Mouse (Mus musculus): ENCODE measurements around the gene Rph3a. TPM values are rescaled to one million over a fixed set of nuclear protein-coding genes. Genes with fewer than 3 reads are reported as not detected.
"Not testable (repeated sequence)": the region's sequence is repeated elsewhere in the genome, so short reads cannot be mapped to it uniquely, and the experiment has no call there.

Rph3a gene
- polyA plus RNA-seq, 1 experiment from 2014 or later: 0.10 TPM

DNA sequence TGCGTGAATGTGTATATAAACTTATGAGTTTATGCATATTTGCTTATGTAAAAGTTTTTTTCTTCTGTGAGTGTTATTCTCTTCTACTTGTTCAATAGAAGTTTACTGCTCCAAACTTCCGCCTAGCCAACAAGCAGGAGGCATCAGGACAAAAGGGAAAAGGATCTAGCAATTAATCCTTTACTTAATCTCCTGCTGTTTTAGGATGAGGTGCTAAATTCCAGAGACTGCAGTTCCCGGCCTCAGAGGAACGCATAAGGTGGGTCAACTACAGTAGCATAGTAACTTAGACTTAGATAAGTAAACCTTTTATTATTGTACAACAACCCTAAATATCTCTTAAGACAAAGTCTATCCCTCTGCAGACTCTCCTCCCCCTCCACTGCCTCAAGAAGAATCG, 75.9 kb downstream of the Rph3a start:
- Histone ChIP-seq H3K9ac (ENCODE audit: low read length) (no peak overlapping the region), H3K4me3 (ENCODE audit: low read length) (no peak overlapping the region), H3K27ac (ENCODE audit: low read length) (no peak overlapping the region), H3K4me2 (ENCODE audit: low read depth, low read length) (no peak overlapping the region), H3K36me3 (ENCODE audit: control insufficient read depth, insufficient read depth, low read length) (no peaks in the 10 kb centered on the region), H3K27me3 (ENCODE audit: control insufficient read depth, insufficient read depth, low read depth, low read length) (no peaks in the 10 kb centered on the region), H3K4me1 (replicated peaks; ENCODE audit: control insufficient read depth, insufficient read depth, low read length) (no peaks in the 10 kb centered on the region), H3K9me3 (ENCODE audit: control insufficient read depth, low read length) (no peaks in the 10 kb centered on the region)
- no peak for ATAC-seq (ENCODE audit: low read depth)
- 20% methylated on average over 5 of the region's 5 CpGs for WGBS

DNA sequence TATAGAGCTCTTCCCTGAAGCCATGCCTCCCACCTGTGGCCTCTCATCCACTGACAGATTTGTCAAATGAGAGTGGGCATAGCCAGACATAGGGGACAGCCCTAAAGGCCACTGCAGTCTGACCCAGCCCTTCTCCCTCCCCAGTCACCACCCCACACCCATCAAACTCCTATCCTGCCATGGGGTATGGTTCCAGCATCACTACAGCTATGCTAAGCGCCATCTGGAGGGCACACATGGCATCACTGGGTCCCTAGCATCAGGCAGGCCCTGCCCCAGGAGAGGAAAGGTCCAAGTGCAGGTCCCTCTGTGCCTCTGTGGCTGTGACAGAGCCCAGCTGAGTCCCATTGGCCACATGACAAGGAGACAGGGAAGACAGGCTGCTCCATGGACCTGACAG, 82.9 kb downstream of the Rph3a start:
- Histone ChIP-seq H3K4me2 (ENCODE audit: low read depth, low read length) (no peak overlapping the region), H3K9ac (ENCODE audit: low read length) (no peak overlapping the region), H3K9me3 (ENCODE audit: control insufficient read depth, low read length) (no peaks in the 10 kb centered on the region), H3K27me3 (ENCODE audit: control insufficient read depth, insufficient read depth, low read depth, low read length) (no peaks in the 10 kb centered on the region), H3K36me3 (ENCODE audit: control insufficient read depth, insufficient read depth, low read length) (no peaks in the 10 kb centered on the region), H3K4me1 (replicated peaks; ENCODE audit: control insufficient read depth, insufficient read depth, low read length) (no peaks in the 10 kb centered on the region), H3K27ac (ENCODE audit: low read length) (no peak overlapping the region), H3K4me3 (ENCODE audit: low read length) (no peak overlapping the region)
- no peak for ATAC-seq (ENCODE audit: low read depth)
- WGBS: 10% methylated on average over 1 of the region's 1 CpGs

DNA sequence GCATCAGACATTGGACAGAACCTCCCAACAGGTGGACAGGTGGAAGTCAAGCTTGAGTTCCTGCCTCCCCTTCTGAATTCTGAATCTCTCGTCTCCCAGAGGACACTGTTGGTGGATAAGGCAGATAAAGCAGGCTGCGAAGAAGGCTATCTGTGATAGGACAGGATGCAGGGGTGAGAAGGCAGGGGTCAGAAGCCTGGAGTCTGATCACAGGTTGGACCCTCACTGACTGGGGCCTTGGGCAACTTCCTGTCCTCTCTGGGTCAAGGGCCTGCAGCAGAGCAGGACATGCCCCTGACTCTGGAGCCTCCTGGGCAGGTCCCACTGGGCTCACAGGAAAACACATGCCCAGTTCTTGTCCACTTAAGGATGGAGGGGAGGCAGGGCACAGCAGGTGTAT, 83.6 kb downstream of the Rph3a start:
- not testable (repeated sequence) for ATAC-seq (ENCODE audit: low read depth); H3K27ac ChIP-seq (ENCODE audit: low read length)

DNA sequence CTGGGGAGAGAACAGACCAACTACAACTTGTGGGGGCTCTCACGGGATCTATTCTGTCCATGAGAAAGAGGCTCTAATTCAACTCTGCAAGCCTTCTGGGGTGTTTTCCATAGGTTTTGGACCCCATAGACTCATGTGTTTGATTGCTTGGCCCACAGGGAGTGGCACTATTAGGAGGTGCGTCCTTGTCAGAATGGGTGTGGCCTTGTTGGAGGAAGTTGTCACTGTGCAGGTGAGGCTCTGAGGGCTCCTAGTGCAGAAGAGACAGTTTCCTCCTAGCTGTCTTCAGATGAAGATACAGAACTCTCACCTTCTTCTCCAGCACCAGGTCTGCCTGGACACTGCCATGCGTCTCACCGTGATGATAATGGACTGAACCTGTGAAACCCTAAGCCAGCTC, 85.4 kb downstream of the Rph3a start:
- H3K27ac ChIP-seq (ENCODE audit: low read length); H3K9me3 ChIP-seq (ENCODE audit: control insufficient read depth, low read length); H3K4me2 ChIP-seq (ENCODE audit: low read depth, low read length); H3K4me3 ChIP-seq (ENCODE audit: low read length); H3K9ac ChIP-seq (ENCODE audit: low read length); ATAC-seq (ENCODE audit: low read depth); H3K4me1 ChIP-seq (replicated peaks; ENCODE audit: control insufficient read depth, insufficient read depth, low read length); H3K27me3 ChIP-seq (ENCODE audit: control insufficient read depth, insufficient read depth, low read depth, low read length); H3K36me3 ChIP-seq (ENCODE audit: control insufficient read depth, insufficient read depth, low read length): not testable (repeated sequence)
- 69% methylated on average over 4 of the region's 4 CpGs for WGBS

More for the DNA sequence above, 83.6 kb downstream of the Rph3a start:
- not testable (repeated sequence) for H3K4me2 ChIP-seq (ENCODE audit: low read depth, low read length); H3K36me3 ChIP-seq (ENCODE audit: control insufficient read depth, insufficient read depth, low read length); H3K4me1 ChIP-seq (replicated peaks; ENCODE audit: control insufficient read depth, insufficient read depth, low read length); H3K9ac ChIP-seq (ENCODE audit: low read length); H3K27me3 ChIP-seq (ENCODE audit: control insufficient read depth, insufficient read depth, low read depth, low read length); H3K4me3 ChIP-seq (ENCODE audit: low read length); H3K9me3 ChIP-seq (ENCODE audit: control insufficient read depth, low read length)
- WGBS: 37% methylated on average over 2 of the region's 2 CpGs

DNA sequence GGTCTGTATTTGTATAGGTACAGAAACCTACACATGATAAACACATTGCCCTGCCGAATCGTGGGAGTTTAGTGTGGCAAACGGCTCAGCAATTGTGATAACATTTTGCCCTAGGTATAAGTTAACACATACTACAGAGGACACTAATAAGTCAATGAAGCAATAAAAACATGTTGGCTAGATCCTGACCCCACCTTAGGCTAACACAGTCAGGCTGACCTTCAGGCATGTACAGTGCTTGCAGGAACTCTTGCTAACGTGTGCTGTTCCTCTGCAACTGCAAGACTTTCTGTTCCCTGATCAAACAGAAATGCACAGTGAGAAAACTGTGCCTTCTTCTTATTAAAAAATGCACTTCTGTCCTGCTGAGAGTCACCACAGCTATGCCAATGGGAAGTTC, 85.9 kb downstream of the Rph3a start:
- H3K4me1 ChIP-seq (replicated peaks; ENCODE audit: control insufficient read depth, insufficient read depth, low read length): no peaks in the 10 kb centered on the region
- H3K27ac ChIP-seq (ENCODE audit: low read length): no peak overlapping the region
- no peak overlapping the region for H3K4me3 ChIP-seq (ENCODE audit: low read length)
- 56% methylated on average over 4 of the region's 4 CpGs for WGBS
- no peak overlapping the region for H3K4me2 ChIP-seq (ENCODE audit: low read depth, low read length)
- no peaks in the 10 kb centered on the region for H3K36me3 ChIP-seq (ENCODE audit: control insufficient read depth, insufficient read depth, low read length)
- H3K9ac ChIP-seq (ENCODE audit: low read length): no peak overlapping the region
- H3K9me3 ChIP-seq (ENCODE audit: control insufficient read depth, low read length): no peaks in the 10 kb centered on the region
- H3K27me3 ChIP-seq (ENCODE audit: control insufficient read depth, insufficient read depth, low read depth, low read length): no peaks in the 10 kb centered on the region
- no peak for ATAC-seq (ENCODE audit: low read depth)

DNA sequence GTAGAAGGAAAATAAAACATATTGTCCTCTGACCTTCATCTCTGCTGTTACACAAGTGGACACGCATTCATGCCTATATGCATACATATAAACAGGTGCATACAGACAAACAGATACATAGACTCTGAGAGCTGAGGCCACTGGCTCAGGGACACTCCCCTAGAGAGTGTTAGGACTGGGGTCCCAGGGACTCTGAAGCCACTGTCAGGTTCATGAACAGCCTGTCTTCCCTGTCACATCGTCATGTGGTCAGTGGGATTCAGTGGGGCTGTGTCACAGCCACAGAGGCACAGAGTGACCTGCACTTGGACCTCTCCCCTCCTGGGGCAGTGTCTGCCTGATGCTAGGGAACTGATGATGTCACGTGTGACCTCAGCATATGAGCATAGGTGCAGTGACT, 89.6 kb downstream of the Rph3a start:
- 71% methylated on average over 3 of the region's 3 CpGs for WGBS
- Histone ChIP-seq H3K4me1 (replicated peaks; ENCODE audit: control insufficient read depth, insufficient read depth, low read length) (no peaks in the 10 kb centered on the region), H3K27me3 (ENCODE audit: control insufficient read depth, insufficient read depth, low read depth, low read length) (no peaks in the 10 kb centered on the region), H3K9ac (ENCODE audit: low read length) (no peak overlapping the region), H3K4me2 (ENCODE audit: low read depth, low read length) (no peak overlapping the region), H3K9me3 (ENCODE audit: control insufficient read depth, low read length) (no peaks in the 10 kb centered on the region), H3K4me3 (ENCODE audit: low read length) (no peak overlapping the region), H3K36me3 (ENCODE audit: control insufficient read depth, insufficient read depth, low read length) (no peaks in the 10 kb centered on the region), H3K27ac (ENCODE audit: low read length) (no peak overlapping the region)
- ATAC-seq (ENCODE audit: low read depth): no peak

DNA sequence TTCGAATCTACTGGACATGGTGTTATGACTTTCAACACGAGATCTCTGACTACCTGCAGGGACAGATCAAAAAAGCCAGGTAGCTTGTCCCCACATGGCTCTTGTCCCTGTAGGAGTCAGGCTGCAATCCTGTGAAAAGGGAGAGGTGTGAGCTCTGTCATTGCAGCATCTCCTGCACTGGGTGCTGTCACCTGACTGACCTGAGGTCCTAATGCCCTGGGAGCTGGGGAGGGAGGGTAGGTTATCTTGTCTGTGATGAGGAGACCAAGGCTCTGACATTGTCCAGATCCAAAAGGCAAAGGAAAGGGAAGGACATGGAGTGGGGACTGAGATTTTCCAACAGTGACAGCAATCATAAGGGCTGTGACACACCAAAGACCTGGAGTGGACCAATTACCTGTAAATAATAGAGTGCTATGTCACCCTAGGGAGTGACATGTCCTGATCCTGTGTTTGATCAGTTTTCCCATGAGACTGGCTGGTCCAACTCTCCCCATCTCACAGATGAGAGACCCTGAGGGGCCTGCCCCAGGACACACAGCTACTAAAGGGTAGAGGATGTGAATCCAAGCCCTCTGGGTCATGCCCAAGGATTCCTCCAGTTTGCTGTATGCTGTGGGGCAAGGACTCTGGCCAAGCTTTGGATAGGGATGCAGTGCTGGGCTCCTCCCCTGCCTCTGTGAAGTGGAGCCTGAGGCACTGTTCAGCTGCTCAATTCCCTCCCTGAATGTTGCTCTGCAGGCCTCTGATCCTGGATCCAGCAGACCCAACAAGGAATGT, 90.5 kb downstream of the Rph3a start:
- H3K27ac ChIP-seq (ENCODE audit: low read length); H3K9me3 ChIP-seq (ENCODE audit: control insufficient read depth, low read length); H3K4me2 ChIP-seq (ENCODE audit: low read depth, low read length); H3K27me3 ChIP-seq (ENCODE audit: control insufficient read depth, insufficient read depth, low read depth, low read length); ATAC-seq (ENCODE audit: low read depth); H3K9ac ChIP-seq (ENCODE audit: low read length); H3K4me1 ChIP-seq (replicated peaks; ENCODE audit: control insufficient read depth, insufficient read depth, low read length); H3K36me3 ChIP-seq (ENCODE audit: control insufficient read depth, insufficient read depth, low read length); H3K4me3 ChIP-seq (ENCODE audit: low read length): not testable (repeated sequence)
- WGBS: 48% methylated on average over 2 of the region's 2 CpGs

DNA sequence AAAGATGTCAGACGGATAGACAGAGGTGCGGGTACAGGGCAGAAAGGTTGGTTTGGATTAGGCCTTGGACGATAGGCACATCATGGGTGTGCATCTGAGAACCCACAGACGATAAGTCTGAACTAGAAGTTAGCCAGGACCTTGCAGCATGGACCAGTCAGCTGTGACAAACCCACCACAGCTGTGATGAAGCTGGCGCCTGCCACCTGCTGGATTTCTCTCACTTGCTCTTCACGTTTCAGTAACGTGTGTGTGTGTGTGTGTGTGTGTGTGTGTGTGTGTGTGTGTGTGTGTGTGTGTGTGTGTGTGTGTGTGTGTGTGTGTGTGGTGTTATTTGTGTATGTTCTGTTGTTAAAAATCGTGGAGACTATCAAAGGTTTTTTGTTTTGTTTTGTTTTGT, 95.7 kb downstream of the Rph3a start, which contains the start of gene Oas1d:
Oas1d (plus strand) TSS at position 333 of the 400 bp plus-strand sequence.
- H3K4me1 ChIP-seq (replicated peaks; ENCODE audit: control insufficient read depth, insufficient read depth, low read length); H3K36me3 ChIP-seq (ENCODE audit: control insufficient read depth, insufficient read depth, low read length); H3K4me3 ChIP-seq (ENCODE audit: low read length); H3K9me3 ChIP-seq (ENCODE audit: control insufficient read depth, low read length); H3K27ac ChIP-seq (ENCODE audit: low read length); H3K4me2 ChIP-seq (ENCODE audit: low read depth, low read length); ATAC-seq (ENCODE audit: low read depth); H3K9ac ChIP-seq (ENCODE audit: low read length); H3K27me3 ChIP-seq (ENCODE audit: control insufficient read depth, insufficient read depth, low read depth, low read length): not testable (repeated sequence)
- WGBS: 39% methylated on average over 8 of the region's 8 CpGs

DNA sequence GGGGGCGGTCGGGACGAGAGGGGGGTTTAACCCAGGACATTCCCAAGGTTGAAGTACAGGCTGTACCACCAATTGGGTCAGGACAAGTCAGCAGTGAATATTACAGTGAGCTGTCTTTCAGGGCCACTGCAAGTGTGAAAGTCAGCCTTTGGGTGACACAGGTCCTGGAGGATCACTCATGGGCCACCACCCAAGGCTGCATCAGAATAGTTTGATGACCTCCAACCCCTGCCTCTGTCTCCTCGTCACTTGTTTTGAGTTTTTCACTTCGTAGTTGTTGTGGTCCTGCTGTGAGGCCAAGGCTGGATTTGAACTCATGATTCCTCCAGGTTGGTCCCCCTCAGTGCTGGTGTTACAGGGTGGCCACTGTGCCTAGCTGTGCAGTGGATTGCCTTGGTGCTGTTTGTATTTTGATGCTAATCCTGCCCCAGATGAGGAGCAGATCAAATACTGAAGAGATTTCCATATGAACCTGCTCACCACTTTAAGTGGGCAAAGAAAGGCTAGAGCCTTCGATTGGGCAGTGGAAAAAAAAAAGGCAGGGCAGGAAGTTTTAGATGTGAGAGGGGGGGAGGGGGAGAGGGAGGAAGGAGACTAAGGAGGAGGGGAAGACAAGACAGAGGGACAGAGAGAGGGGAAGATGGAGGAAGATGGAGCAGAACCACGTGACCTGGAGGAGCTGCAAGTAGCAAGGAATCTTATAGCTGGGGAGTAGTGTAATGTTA, 101.5 kb downstream of the Rph3a start:
- 39% methylated on average over 7 of the region's 7 CpGs for WGBS
- Histone ChIP-seq H3K27ac (ENCODE audit: low read length) (no peak overlapping the region), H3K4me3 (ENCODE audit: low read length) (no peak overlapping the region), H3K9me3 (ENCODE audit: control insufficient read depth, low read length) (no peaks in the 10 kb centered on the region), H3K4me1 (replicated peaks; ENCODE audit: control insufficient read depth, insufficient read depth, low read length) (no peaks in the 10 kb centered on the region), H3K4me2 (ENCODE audit: low read depth, low read length) (no peak overlapping the region), H3K36me3 (ENCODE audit: control insufficient read depth, insufficient read depth, low read length) (no peaks in the 10 kb centered on the region), H3K9ac (ENCODE audit: low read length) (no peak overlapping the region), H3K27me3 (ENCODE audit: control insufficient read depth, insufficient read depth, low read depth, low read length) (no peaks in the 10 kb centered on the region)
- ATAC-seq (ENCODE audit: low read depth): no peak
